Mouse (Mus musculus) lung, embryonic 14.5 days (tissue): ENCODE data around the gene AU021092. TPM values are rescaled to one million over a fixed set of nuclear protein-coding genes. Genes with fewer than 3 reads are reported as not detected.

ENCODE experiments used
- ATAC-seq: fragments of 200-750 bp; cut with Nextera tagmentation; 2 replicates; pipeline ENCODE4 v1.8.0; 2017; ENCODE audit warnings: mild to moderate bottlenecking, moderate TSS enrichment, moderate library complexity; ENCODE audit not compliant: insufficient read depth
- DNase-seq: peaks from one replicate; pipeline ENCODE4 v3.0.0-alpha.2; 2015
- H3K27ac ChIP-seq: fragments of 300-500 bp; sonication (generic); 2 replicates; pipeline ENCODE4 v1.5.1; 2014; ENCODE audit warnings: low read depth, mild to moderate bottlenecking, moderate library complexity
- H3K27me3 ChIP-seq: fragments of 300-500 bp; sonication (generic); 2 replicates; pipeline ENCODE4 v1.6.1; 2014; ENCODE audit warnings: low read length, control low read depth; ENCODE audit not compliant: insufficient read depth
- H3K36me3 ChIP-seq: fragments of 300-500 bp; sonication (generic); 2 replicates; pipeline ENCODE4 v1.6.1; 2014; ENCODE audit warnings: control low read depth; ENCODE audit not compliant: insufficient read depth
- H3K4me1 ChIP-seq: fragments of 300-500 bp; sonication (generic); 2 replicates; pipeline ENCODE4 v1.6.1; 2014; ENCODE audit warnings: antibody characterized with exemption, control low read depth; ENCODE audit not compliant: insufficient read depth
- H3K4me2 ChIP-seq: fragments of 300-500 bp; sonication (generic); 2 replicates; pipeline ENCODE4 v1.6.1; 2014; ENCODE audit warnings: mild to moderate bottlenecking
- H3K4me3 ChIP-seq: fragments of 300-500 bp; sonication (generic); 2 replicates; pipeline ENCODE4 v1.5.1; 2014; ENCODE audit warnings: low read depth, low read length
- H3K9ac ChIP-seq: fragments of 300-500 bp; sonication (generic); 2 replicates; pipeline ENCODE4 v1.6.1; 2014
- H3K9me3 ChIP-seq: fragments of 300-500 bp; sonication (generic); 2 replicates; pipeline ENCODE4 v1.6.1; 2016; ENCODE audit warnings: low read depth, low read length, control low read depth
- CTCF ChIP-seq: IDR thresholded peaks from 2 replicates; pipeline ENCODE4 v1.5.1; 2016; ENCODE audit warnings: antibody characterized with exemption, low read depth
- WGBS: fragments of 180-500 bp; shearing (Covaris S2); extraction: QIAGEN DNeasy Blood & Tissue Kit; methylation state at CpG from one replicate; pipeline ENCODE4 v1.1.7; 2014; 5-methylcytosine and 5-hydroxymethylcytosine counted together
- microRNA-seq: library from miRNA; unstranded; fragments of <30 nt; microRNA quantifications from one replicate; pipeline ENCODE4, GENCODE M21; 2016; ENCODE audit warnings: borderline number of aligned reads
- polyA plus RNA-seq: library from polyadenylated mRNA; unstranded; fragments of >200 nt; fragmentation: Nextera tagmentation; extraction: Ambion mirVana; gene quantifications from 2 replicates; pipeline ENCODE4 v1.2.1, GENCODE M21; 2014

AU021092 gene
- polyA plus RNA-seq, 1 experiment from 2014 or later = 3.4 TPM

- H3K4me3 ChIP-seq = no peak overlapping the region
- DNase-seq (no peak), ATAC-seq (no peak)
- H3K9me3 ChIP-seq = no peaks in the 10 kb centered on the region
- H3K27me3 ChIP-seq = no peaks in the 10 kb centered on the region
- no peak overlapping the region for H3K9ac ChIP-seq
- H3K27ac ChIP-seq = no peak overlapping the region
- 63% methylated on average over 5 of the region's 5 CpGs for WGBS
- H3K36me3 ChIP-seq = no peaks in the 10 kb centered on the region
- no peaks in the 10 kb centered on the region for H3K4me1 ChIP-seq
- no peak for TF ChIP-seq CTCF
- no peak overlapping the region for H3K4me2 ChIP-seq
Measured at GRCm38 (mm10) chr16:5168829-5169228, 53.3 kb downstream of the AU021092 start.

GRCm38 (mm10) chr16:5168038-5168437 is 54.1 kb downstream of the AU021092 start:
- H3K4me3 ChIP-seq = no peak overlapping the region

GRCm38 (mm10) chr16:5164327-5164726 is 57.8 kb downstream of the AU021092 start:
- Histone ChIP-seq H3K4me3 (no peak overlapping the region), H3K9ac (no peak overlapping the region), H3K9me3 (no peaks in the 10 kb centered on the region), H3K4me1 (no peaks in the 10 kb centered on the region), H3K36me3 (no peaks in the 10 kb centered on the region), H3K27me3 (no peaks in the 10 kb centered on the region), H3K4me2 (no peak overlapping the region), H3K27ac (no peak overlapping the region)
- ATAC-seq (no peak), DNase-seq (no peak)
- WGBS = 67% methylated on average over 6 of the region's 6 CpGs
- TF ChIP-seq CTCF = no peak

More at GRCm38 (mm10) chr16:5168038-5168437, 54.1 kb downstream of the AU021092 start:
- WGBS = 86% methylated on average over 2 of the region's 2 CpGs
- no peak for ATAC-seq
- H3K27me3 ChIP-seq = no peaks in the 10 kb centered on the region
- no peak for DNase-seq
- no peak overlapping the region for H3K9ac ChIP-seq
- H3K36me3 ChIP-seq = no peaks in the 10 kb centered on the region
- H3K4me1 ChIP-seq = no peaks in the 10 kb centered on the region
- H3K4me2 ChIP-seq = no peak overlapping the region
- H3K27ac ChIP-seq = no peak overlapping the region
- H3K9me3 ChIP-seq = no peaks in the 10 kb centered on the region
- no peak for TF ChIP-seq CTCF

Small RNA genes within 50 kb of the gene (microRNA-seq; reads per million reads assigned to microRNA genes)
- not detected for gene Gm23689
- not detected for gene Gm26095
- gene Mir6364 = not detected

Other genes starting within 250 kb of the AU021092 start
- gene Sept12, start 224.4 kb downstream of the AU021092 start, polyA plus RNA-seq = 0.14 and 0.20 TPM in 2 replicates
- 13.5 and 15.8 TPM in 2 replicates for gene Smim22, start 215.0 kb downstream of the AU021092 start, polyA plus RNA-seq
- 53.5 and 59.9 TPM in 2 replicates for gene Rogdi, start 208.7 kb downstream of the AU021092 start, polyA plus RNA-seq
- 112 and 117 TPM in 2 replicates for gene Glyr1, start 172.4 kb downstream of the AU021092 start, polyA plus RNA-seq
- gene Ubn1, start 172.2 kb downstream of the AU021092 start, polyA plus RNA-seq = 27.0 and 27.3 TPM in 2 replicates
- 3.7 and 4.7 TPM in 2 replicates for gene Ppl, start 89.9 kb downstream of the AU021092 start, polyA plus RNA-seq
- gene Sec14l5, start 75.2 kb downstream of the AU021092 start, polyA plus RNA-seq = 0.49 and 0.86 TPM in 2 replicates
- 20.8 and 23.3 TPM in 2 replicates for gene Nagpa, start 18.3 kb downstream of the AU021092 start, polyA plus RNA-seq
- 32.0 and 32.9 TPM in 2 replicates for gene Alg1, start 11.3 kb upstream of the AU021092 start, polyA plus RNA-seq
- gene Eef2kmt, start 33.7 kb upstream of the AU021092 start, polyA plus RNA-seq = 27.2 and 28.4 TPM in 2 replicates